Mouse (Mus musculus): ENCODE measurements around the gene Tysnd1.

Gene Tysnd1

DNA sequence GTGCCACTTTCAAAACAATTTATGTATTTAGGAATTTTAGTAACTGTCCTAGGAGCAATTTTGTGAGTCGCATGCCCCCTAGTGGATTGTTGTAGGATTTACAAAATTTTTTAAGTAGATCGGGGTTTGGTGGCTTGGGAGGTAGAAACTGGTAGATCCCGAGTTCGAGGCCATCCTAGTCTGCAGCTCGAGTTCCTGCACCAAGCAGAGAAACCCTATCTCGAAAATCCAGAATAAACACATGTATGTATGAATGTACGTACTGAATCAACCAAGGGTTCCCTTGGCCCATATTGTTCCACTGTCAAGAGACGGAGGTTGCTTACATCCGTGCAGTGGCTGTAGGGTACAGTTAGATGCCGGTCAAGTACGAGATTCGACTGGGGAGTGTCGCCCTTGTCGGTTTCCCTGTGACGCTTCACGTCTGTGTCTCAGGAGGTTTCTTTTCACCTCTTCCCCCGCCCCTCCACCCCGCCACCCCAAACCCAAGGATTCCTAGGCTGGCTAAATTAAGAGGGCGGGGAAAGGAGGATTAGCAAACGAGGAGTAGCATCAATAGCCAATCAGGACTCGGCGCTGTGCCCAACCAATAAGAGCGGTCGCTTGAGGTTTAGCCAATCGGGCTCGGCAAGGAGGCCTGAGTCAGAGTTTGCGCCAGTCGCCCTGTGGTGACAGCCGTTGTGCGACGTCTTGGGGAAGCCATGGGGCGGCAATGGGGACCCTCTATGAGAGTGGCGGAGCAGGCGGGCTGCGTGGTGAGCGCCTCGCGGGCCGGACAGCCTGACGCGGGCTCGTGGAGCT lies at the start of gene Tysnd1:
TSS of gene Tysnd1 (plus strand) at position 645 of the 801 bp plus-strand sequence.
- in situ Hi-C loops (cut with MboI, MseI) = loop anchor here (25.0 kb wide), 1 partner anchor 792 kb away; the partner anchor contains the start of gene Vps26a

- in situ Hi-C loops (cut with MboI, MseI) = no loop called here
Measured at GRCm38 (mm10) chr10:61646557-61646956, 48.8 kb upstream of the Tysnd1 start.

DNA sequence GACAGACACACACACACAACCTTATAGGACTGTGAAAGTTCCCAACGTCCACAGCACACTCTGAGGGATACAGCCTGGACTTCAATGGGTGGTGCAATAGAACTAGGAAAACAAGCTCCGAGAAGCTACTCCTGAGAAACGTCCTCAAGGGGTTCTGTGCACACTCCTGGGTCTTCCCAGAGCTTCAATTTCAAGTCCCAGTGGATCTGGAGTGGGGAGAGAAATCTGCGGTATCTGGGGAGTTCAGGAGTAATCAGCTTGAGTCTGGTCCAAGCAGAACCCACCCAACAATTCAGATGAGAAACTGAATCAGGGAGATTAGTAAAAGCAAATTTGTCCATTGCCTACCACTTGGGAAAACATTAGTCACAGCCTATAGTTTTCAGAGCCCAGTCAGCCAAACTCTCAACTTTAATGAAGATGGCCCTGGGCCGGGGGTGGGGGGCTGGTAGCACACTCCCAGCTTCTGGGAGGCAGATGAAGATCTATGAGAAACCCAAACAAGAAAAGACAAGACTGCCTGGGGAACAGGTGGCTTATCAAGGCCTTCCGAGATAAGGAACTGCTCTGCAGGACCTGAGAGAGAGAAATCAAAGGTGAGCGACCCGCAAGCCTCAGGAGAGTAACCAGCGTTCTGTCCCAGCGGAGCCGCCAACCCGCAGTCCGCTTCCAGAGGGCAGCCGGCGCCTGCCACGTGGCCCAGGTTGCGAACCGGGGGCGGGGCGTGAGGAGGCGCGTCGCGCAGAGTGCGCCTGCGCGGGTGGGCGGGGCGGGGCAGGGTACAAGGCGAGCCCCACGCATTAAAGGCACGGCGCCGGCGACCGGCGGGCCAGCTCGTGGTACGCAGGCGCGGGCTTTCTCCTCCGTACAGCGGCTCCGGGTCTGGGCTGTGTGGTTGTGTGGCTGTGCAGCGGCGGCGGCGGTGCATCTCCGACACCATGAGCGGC lies 47.3 kb upstream of the Tysnd1 start, which contains the start of gene Ppa1:
TSS of gene Ppa1 (plus strand) at position 763 of the 947 bp plus-strand sequence.
- in situ Hi-C loops (cut with MboI, MseI) = no loop called here

- in situ Hi-C loops (cut with MboI, MseI) = no loop called here
Measured at GRCm38 (mm10) chr10:61648737-61649645, 46.3 kb upstream of the Tysnd1 start.

DNA sequence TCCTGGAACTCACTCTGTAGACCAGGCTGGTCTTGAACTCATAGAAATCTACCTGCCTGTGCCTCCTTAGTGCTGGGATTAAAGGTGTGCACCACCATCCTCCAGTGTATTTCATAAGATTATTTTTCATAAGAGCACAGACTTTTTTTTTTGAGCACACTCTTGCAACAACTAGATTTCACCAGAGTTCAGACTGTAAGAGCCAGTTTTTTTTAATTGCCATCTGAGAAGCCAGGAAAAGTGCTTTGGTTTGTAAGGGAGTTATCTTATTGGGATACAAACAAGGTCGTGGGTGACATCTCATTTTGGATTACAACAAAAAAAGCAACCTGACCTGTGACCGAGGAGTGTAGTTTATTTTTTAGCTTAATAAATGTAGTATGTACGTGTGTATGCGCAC lies 41.2 kb upstream of the Tysnd1 start:
- in situ Hi-C loops (cut with MboI, MseI) = no loop called here

GRCm38 (mm10) chr10:61654691-61655090 lies 40.6 kb upstream of the Tysnd1 start:
- in situ Hi-C loops (cut with MboI, MseI) = loop anchor here (5.0 kb wide), 1 partner anchor 47 kb away; no protein-coding TSS in a partner anchor

- in situ Hi-C loops (cut with MboI, MseI) = loop anchor here (5.0 kb wide), 1 partner anchor 48 kb away; no protein-coding TSS in a partner anchor
Measured at GRCm38 (mm10) chr10:61655188-61655587, 40.1 kb upstream of the Tysnd1 start.

- in situ Hi-C loops (cut with MboI, MseI) = loop anchor here (5.0 kb wide), 1 partner anchor 50 kb away; no protein-coding TSS in a partner anchor
Measured at GRCm38 (mm10) chr10:61656928-61657882, 38.1 kb upstream of the Tysnd1 start.

GRCm38 (mm10) chr10:61657985-61658384 lies 37.3 kb upstream of the Tysnd1 start:
- in situ Hi-C loops (cut with MboI, MseI) = loop anchor here (5.0 kb wide), 1 partner anchor 51 kb away; no protein-coding TSS in a partner anchor

- in situ Hi-C loops (cut with MboI, MseI) = no loop called here
Measured at GRCm38 (mm10) chr10:61661887-61662286, 33.4 kb upstream of the Tysnd1 start.

GRCm38 (mm10) chr10:61662391-61662988 lies 32.8 kb upstream of the Tysnd1 start:
- in situ Hi-C loops (cut with MboI, MseI) = no loop called here

GRCm38 (mm10) chr10:61665111-61665510 lies 30.2 kb upstream of the Tysnd1 start:
- in situ Hi-C loops (cut with MboI, MseI) = no loop called here

GRCm38 (mm10) chr10:61665651-61666050 lies 29.7 kb upstream of the Tysnd1 start:
- in situ Hi-C loops (cut with MboI, MseI) = no loop called here

DNA sequence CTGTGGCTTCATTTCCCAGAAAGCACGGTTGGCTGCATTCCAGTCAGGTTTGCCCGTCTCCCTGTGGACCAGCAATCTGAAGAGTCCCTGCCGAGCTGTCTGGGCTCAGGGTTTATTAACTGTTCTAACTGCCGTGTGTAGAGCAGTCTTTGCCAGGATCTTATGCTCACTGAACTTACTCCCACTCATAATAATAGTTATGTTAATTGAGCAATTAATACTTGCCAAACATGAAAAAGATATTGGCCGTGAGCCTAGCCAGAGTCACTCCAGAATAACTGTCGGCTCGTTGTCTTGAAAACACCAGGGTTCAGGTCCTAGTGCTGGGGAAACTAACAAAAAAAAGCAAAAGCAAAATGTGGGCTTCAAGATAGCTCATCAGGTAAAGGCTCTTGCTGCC lies 26.0 kb upstream of the Tysnd1 start:
- in situ Hi-C loops (cut with MboI, MseI) = no loop called here

GRCm38 (mm10) chr10:61669896-61670295 lies 25.4 kb upstream of the Tysnd1 start:
- in situ Hi-C loops (cut with MboI, MseI) = no loop called here

DNA sequence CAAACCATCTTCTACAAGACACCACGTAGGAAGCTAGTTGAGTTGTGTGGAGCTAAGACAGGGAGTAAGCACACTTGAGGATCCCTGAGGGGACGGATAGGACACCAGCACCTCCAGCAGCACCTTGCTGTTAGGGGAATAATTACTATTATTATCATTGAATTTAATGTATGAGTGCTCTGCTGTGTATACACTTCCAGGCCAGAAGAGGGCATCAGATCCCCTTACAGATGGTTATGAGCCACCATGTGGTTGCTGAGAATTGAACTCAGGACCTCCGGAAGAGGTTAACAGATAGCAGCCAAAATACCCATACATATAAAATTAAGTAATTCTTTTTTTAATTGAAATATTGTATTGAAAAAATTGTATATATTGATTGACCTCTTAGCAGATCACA lies 24.6 kb upstream of the Tysnd1 start:
- in situ Hi-C loops (cut with MboI, MseI) = no loop called here

GRCm38 (mm10) chr10:61675935-61676334 lies 19.4 kb upstream of the Tysnd1 start:
- in situ Hi-C loops (cut with MboI, MseI) = loop anchor here (25.0 kb wide), 1 partner anchor 811 kb away; the partner anchor contains the start of gene Vps26a

DNA sequence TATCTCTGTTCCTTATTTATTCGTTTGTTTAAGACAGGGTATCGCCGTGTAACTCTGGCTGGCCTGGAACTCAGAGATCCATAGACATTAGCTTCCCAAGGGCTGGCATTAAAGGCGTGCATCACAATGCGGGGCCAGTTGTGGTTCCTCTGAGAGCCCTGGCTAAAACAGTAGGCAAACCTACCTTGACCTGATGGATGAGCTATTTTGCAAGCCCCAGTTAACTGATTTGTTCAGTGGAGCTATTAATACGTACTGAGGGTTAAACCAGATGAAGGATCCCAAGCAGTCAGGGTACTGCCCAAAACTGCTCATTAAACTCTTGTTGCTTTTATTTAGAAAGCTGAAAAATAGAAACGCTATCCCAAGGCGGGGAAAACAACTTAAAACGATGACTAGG lies 15.8 kb upstream of the Tysnd1 start:
- in situ Hi-C loops (cut with MboI, MseI) = loop anchor here (25.0 kb wide), 1 partner anchor 808 kb away; the partner anchor contains the start of gene Vps26a

Measured in T-helper 1 cell (primary cell).